Mouse (Mus musculus): ENCODE data around the gene Hs3st5.
"Not testable (repeated sequence)": the region's sequence is repeated elsewhere in the genome, so short reads cannot be mapped to it uniquely, and the experiment has no call there.

Gene Hs3st5

DNA sequence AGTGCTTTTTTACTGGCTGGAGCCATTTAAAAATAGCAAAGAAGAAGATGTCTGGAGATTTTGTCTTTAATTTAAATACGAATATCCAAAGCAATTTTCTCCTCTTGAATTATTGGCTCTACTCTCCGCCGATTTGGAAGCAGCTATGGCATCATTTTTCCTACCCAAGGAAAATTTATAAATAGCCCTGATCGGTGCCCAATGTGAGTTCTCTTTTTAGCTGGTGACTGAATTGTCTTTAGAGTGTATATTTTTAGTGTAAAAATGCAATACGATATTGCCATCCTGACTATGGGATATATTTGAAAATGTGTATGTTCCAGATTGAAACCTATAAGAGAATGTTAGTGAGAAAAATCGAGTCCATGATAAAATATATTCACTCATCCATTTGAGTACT, 51.1 kb downstream of the Hs3st5 start:
- in situ Hi-C loops (cut with MboI, MseI) = no loop called here

DNA sequence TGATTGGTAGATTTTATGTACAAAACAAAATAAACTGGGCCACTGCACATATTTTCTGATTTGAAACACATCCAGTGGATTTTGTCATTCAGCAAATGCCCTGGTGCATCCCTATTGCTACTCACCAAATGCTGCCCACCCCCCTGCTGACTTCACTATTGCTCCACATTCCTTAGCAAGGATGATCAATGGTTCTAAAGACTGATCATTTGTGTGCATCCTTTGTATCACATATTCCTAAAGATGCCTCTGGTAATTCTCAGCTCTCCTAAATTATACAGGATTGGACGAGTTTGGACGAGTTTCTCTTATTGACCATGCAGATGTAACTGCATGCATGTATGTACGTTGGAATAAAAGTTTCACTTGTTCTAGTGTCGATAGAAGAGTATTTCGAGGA, 52.1 kb downstream of the Hs3st5 start:
- in situ Hi-C loops (cut with MboI, MseI) = no loop called here

DNA sequence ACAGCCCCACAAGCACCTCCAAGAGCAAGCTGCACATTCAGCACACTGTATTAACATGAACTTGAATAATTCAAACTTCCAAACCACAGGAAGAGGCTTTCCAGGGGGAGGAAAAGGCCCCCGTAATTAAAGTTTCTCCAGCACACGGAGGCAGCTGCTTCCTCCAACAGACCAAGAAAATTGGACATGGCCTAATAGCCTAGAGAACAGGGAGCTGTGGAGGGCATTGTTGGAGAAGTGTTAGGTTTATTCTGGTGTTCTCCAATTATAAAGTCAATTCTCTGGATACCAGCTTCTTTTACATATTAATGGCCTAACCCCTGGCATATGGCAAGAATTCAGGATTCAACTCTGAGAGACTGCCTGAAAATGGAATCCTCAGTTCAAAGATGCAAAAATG, 60.6 kb downstream of the Hs3st5 start:
- in situ Hi-C loops (cut with MboI, MseI) = no loop called here

DNA sequence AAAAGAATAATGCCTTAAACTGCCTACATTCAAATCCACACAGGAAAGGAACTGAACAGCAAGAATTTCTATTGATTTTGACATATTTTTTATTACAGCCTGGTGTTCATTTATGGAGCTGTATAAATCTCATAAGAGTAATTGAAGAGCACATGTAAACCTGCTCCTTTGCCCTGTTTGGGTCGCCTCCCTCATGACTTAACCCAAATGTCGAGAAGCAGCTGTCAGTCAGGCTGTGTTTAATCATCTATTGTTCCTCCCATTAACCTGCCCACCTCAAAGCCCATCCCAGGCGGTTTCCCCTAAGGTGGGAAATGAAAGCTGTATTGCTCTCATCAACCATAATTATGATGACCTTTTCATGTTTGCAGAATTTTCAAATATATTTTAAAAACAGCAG, 65.9 kb downstream of the Hs3st5 start:
- in situ Hi-C loops (cut with MboI, MseI) = no loop called here

DNA sequence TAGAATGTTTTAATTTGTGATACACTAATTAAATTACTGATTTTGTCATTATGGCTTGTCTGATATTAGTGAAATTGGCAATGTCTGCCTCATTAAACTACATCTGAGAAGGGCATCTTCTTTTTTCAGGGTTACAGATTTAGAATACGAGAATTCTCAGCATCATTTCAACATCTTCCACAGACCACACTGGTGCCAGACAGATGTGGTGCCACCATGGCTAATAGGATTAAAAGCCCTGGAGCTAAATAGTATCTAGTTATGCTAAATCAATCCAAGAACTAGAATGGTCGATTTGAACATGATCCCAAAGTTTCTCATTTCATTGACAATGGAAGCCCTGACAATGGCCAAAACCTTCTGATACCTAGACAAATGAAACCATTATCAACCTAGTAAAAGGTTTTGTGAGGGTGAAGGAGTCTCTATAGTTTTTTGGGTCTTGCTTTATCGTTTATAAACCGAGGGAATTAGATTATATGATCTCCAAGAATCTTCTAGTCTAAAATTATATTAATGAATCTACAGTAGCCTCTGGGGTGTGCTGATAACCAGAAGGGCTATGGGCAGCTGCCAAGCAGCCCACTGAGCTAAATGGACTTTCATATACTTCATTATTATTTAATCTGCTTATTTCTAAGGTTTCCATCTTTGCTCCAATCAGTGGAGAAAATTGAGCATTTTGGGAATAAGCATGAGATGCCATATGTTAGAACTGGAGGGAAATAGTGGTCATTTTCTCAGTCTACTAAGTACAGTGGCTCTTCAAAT, 71.9 kb downstream of the Hs3st5 start:
- in situ Hi-C loops (cut with MboI, MseI) = no loop called here

DNA sequence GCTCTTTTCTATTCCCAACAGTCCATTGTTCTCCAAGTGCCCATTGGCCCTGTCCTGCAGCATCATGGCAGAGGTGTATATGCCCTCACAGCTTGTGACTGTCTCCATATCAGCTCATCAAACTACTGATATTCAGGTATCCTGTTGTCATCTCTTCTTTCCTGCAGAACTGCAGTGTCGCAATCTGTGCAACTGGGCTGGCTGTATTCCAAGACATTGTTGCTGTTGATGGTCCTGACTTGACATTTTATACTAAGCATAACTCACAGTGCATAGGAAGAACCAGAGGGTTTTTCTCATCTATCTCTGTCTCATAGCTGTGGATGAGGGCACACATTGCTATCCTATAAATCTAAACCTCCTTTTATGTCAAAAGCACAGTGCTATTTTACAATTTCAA, 103.8 kb downstream of the Hs3st5 start:
- in situ Hi-C loops (cut with MboI, MseI) = no loop called here

DNA sequence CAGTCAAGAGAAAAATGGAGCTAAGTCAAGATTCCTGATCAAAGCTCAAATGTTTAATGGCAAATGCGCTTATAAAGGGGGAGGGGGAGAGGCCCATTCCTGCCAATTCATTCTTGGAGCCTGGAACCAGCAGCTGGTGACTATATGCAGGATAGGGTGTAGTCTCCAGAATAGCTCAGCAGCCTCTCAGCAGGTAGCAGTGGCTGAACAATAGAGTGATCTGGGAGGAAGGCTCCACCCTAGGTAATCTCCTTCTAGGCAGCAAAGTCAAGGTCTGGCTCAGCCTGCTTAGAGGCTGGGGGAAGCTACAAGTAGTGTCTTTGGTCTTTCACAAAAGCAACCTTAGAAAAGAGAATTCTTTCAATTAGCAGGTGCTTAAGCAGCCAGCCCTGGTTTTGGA, 104.8 kb downstream of the Hs3st5 start:
- in situ Hi-C loops (cut with MboI, MseI) = not testable (repeated sequence)

DNA sequence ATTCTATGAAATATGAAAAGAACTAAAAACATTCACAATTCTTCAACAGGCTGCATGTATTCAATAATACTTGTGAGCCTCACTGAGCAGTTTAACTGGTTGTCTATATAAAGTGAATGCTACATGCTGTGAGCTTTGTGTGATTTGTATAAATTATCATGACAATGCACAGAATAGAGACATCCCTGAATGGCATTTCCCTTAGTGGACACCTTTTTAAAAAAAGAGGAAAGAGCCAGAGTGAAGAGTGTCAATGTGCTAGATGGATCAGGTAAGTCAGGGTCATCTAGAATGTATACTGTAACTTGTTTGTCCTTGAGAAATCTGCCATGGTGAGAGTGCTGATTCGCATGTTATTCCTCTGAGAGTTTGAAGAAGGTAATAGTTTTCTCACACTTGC, 116.4 kb downstream of the Hs3st5 start:
- in situ Hi-C loops (cut with MboI, MseI) = no loop called here

DNA sequence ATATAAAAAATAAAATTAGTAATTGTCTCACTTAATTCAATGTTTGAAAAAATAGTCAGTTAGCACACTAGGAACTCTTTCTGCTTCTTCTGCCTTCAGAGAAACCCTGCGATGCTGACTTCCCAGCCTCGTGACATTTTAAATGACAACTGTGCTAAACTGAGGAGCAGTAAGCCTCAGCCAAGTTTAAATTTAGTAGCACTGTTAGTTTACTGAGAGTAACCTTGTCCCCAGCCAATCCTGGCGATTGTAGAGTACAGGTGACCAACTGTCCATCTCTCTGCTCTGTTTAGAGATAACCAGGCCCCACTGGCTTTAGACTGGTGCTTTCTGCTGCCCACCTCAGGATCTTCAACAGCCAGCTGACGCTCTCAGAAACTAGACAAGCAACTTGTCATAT, 121.3 kb downstream of the Hs3st5 start:
- in situ Hi-C loops (cut with MboI, MseI) = loop anchor here (25.0 kb wide), 1 partner anchor 1016 kb away; no protein-coding TSS in a partner anchor

DNA sequence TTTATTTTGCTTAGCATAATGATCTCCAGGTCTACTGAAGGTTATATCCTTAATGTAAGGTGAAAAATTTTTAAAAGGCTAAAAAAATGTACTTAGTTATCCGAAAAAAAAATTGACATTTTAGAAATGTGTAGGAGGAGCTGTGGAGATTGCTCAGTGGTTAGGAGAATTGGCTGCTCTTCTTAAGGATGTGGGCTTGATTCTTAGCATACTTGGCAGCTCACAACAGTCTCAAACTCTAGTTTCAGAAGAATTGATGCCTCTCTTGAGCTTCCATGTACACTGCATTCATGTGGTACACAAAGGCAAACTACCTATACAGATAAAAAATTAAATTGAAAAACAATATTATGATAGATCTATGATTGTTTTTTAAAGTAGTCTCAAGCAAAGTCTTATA, 125.1 kb downstream of the Hs3st5 start:
- in situ Hi-C loops (cut with MboI, MseI) = loop anchor here (25.0 kb wide), 1 partner anchor 1019 kb away; no protein-coding TSS in a partner anchor

DNA sequence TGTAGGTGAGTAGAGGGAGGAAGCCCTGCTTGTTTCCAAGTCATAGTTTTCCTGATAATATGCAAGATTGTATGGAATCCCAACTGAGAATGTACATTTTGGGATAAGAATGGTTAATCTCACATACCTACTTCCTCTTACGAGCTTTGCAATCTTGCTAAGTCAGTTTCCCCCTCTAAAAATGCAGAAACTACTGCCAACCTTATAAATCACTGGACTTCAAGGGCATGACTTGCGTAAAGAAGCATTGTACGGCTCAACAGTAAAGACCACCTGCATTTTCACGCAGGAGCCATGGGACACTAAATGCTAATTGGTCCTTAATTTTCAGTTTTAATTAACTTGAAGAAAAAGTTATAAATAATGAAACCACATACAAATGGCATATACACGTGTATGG, 144.0 kb downstream of the Hs3st5 start:
- in situ Hi-C loops (cut with MboI, MseI) = no loop called here

DNA sequence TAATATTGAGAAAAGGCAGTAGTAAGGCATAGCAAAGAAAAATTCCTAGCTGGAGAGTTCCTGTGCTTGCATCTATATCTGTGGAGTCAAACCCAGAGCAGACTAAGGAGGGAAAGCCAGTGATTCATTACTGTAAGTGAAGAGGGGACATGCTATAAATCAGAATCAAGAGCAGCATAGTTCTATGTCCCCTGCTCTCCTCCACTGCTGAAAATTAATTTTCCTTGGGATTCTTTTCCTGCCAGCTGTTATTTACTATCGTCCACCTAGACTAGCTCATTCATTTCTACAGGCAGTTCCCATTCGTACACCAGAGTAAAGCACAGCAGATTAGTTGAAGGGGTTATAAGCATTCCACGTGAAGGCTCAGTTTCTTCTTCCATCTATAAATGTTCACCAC, 207.4 kb downstream of the Hs3st5 start:
- in situ Hi-C loops (cut with MboI, MseI) = no loop called here

DNA sequence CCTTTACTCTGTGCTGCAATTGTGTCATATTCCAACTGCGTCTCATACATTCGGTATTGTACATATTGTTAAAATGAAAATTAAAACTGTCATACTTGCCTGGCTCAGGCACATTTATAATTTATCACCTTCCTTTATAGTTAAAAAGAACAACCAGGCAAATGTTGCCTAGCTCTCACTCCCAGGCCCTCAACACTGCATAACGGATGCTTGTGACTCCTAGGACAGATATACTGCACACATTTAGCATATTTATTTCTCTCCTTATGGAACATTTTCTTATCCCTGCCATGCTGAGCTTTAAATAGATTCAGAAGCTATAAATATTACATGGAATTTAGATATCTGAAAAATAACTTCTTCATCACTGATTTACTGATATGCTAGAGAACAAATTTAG, 219.6 kb downstream of the Hs3st5 start:
- in situ Hi-C loops (cut with MboI, MseI) = no loop called here

DNA sequence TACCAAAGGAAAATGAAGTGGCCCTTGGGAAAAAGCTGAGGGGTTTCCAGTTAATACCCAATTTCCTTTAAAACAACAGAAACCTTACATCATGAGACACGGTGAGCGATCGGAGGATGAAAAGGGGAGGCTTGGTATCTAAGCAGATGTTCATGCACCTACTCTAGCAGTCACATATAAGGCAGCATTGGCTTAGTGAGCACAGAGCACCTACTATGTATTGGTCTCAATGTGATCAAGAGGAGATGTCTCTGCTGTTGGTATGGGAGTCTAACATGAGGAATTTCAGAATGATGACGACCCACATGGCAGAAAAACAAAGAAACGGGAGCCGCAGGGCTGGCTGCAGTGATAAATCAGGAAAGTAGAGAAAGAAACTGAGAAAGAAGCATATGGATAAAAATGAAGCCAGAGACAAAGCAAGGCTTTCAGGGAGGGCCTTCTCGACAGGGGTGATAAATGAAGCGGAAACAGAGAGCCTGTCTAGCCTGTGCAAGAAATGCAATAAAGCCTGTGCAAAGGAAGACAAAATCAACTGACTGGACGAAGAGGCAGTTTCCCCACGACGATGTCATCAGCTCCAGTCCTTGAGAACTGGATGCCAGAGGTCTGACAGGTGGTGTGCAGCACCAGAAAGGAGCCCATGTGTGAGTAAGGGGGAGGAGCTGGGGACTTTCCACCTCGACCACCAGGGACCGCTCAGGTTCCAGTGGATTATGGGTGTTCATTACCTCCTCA, 222.9 kb downstream of the Hs3st5 start:
- in situ Hi-C loops (cut with MboI, MseI) = no loop called here

DNA sequence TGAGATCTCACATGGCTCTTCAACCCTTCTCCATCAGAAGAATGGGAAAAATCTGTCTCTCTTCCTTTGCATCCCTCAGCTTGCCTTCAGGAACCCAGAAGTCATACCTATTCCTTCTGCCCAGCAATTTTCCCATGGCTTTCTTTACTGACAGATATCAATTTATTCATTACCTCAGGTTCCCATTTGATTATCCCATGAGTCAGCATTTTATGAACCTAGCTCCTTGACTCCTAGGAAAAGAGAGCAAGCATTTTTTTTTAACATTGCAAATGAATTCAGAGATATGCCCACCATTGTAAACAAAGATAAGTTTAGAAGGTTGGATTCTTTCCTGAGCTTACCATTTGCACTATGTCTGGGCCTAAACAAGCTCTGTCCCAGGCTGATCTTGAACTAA, 232.8 kb downstream of the Hs3st5 start:
- in situ Hi-C loops (cut with MboI, MseI) = no loop called here

DNA sequence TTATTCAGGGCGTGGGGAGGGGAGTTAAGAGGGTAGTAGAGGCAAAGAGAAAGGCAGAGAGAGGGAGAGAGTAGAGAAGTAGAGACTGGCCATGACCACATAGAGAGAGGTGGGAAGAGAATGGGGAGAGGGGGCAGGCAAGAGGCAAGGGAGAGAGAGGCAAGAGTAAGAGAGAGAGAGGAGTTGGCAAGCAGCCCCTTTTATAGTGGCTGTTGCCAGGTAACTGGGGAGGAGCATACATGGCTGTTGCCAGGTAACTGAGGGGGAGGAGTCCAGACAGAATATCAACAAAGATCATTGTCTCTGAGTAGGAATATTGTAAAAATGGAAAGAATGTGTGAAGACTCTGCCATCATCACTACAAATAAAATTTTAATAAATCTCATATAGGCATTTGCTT, 243.4 kb downstream of the Hs3st5 start:
- in situ Hi-C loops (cut with MboI, MseI) = no loop called here

DNA sequence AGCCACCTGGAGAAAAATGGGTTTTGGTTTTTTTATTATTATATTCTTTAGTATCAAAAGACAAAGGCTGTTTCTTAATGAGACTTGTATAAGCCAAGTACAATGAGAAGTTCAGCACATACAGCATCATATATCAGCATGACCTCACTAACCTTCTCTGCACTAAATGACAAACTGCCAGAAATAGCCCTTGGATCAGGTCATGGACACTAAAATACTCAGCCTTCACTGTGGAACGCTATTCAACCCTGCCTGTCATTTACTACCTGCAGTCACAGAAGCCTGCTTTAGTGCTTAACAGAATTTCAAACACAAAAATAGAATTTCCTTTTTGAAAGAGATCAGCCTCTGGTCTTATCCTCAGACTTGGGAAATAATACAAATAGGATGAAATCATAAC, 247.9 kb downstream of the Hs3st5 start:
- in situ Hi-C loops (cut with MboI, MseI) = no loop called here

DNA sequence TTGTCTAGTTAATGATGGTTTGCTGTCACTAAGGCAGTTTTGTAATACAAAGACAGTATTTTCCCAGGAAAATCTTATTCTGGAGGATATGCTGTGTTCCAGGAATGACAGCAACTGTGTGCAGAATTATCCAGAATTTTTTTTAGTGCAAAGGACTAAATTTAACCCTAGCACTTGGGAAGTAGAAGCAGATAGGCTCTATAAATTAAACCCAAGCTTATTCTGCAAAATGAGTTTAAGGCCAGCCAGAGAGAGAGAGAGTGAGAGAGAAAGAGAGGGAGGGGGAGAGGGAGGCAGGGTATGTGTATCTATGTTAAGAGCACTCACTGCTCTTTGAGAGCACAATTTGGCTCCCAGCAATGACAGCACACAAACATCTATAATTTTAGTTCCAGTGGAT, 267.0 kb downstream of the Hs3st5 start:
- in situ Hi-C loops (cut with MboI, MseI) = no loop called here

DNA sequence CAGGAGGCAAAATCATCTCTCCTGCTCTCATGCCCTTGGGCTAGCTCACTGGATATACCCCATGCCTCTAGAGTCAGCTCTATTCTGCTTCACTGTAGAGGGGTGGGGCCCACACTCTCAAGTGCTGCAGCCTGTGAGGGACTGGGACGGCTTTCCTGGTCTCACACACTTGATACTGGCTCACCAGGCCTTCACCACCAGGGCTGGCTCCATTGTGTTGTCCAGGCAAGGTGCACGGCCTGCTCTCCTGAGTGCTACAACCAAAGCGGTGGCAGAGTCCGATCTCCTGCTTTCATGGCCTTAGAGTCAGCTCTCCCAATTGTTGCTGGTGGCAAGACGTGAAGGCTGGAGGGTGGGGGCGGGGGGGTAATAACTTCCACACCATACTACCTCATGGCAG, 268.3 kb downstream of the Hs3st5 start:
- in situ Hi-C loops (cut with MboI, MseI) = no loop called here

DNA sequence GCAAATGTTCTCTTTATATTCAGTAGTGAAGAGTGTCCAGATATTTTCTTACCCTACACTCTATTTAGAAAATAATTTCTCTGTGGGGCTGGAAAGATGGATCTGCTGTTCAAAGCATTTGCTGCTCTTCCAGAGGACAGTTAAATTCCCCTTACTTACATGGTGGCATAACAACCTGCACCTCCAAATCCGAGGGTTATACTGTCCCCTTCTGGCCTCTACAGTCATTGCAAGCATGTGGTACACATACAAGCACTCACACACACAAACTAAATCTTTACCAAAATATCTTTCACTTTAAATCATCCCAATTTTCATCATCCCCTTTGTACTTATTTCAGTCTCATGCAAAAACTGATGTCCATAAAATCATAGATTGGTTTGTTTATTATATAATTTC, 275.0 kb downstream of the Hs3st5 start:
- in situ Hi-C loops (cut with MboI, MseI) = no loop called here

DNA sequence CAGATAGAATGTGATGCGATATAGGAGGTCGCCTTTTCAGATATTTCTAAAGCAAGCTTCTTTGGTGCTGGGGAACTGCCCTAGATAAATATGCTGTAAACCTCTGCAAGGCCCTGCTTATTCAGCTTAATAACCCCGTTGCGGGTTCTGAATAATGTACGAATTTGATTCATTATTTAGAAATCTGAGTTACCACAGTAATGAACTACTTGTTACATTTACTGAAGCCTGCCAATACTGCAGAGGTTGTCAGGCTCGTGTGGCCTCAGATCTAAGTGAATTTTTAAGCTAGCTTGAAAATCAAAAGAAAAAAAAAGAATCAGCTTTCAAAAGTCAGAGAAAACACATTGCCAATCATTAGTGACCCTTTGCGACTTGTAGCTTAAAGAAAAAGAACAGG, 280.4 kb downstream of the Hs3st5 start:
- in situ Hi-C loops (cut with MboI, MseI) = no loop called here

DNA sequence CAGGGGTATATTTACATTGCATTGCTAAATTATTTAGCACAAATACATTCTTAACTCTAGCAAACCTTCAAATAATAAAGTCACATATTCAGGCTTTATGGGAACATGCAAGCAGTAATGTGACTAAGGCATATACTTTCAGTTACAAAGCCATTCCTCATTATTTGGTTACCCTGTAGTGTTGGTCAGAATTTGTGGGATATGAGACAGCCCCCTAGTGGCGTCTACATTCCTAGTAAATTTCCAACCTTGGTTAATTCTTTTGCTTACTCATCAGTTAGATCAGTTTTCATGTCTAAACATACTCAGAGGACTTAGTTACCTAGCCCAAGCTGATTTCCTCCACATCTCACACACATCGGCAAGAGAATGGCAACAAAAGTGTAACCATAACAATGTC, 285.2 kb downstream of the Hs3st5 start:
- in situ Hi-C loops (cut with MboI, MseI) = no loop called here

DNA sequence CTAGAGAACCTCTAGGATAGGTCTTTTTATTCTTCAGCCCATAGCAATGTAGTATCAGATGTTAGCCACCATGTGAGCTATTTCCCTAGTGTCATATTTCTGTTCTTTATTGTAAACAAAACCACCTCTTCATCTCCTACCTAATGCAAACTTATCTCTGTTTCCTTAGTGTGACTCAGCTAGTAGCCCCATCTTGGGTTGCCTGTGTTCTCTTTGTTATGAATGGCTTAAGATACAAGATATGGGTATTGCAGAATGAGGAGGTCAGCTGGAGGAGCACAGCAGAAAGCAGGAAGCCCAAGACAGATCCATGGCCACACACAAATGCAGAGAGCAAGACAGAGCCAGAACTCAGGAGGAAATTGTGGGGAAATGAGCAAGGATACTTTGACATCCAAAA, 288.7 kb downstream of the Hs3st5 start:
- in situ Hi-C loops (cut with MboI, MseI) = no loop called here

Measured in T-helper 2 cell (primary cell).